Mouse (Mus musculus): ENCODE data around the gene Tpp2.
"Not testable (repeated sequence)": the region's sequence is repeated elsewhere in the genome, so short reads cannot be mapped to it uniquely, and the experiment has no call there.

Gene Tpp2

GRCm38 (mm10) chr1:43933488-43934415, at the start of gene Tpp2:
Gene Tpp2 (plus strand): TSS chr1:43933647.
- DNase-seq: peak; percentile 98

- not testable (repeated sequence) for DNase-seq
Measured at GRCm38 (mm10) chr1:43888358-43888757, 45.1 kb upstream of the Tpp2 start.

GRCm38 (mm10) chr1:43895742-43896141, 37.7 kb upstream of the Tpp2 start:
- no peak for DNase-seq

- DNase-seq: no peak
Measured at GRCm38 (mm10) chr1:43897131-43897530, 36.3 kb upstream of the Tpp2 start.

- peak; percentile 38 for DNase-seq
Measured at GRCm38 (mm10) chr1:43897987-43898386, 35.5 kb upstream of the Tpp2 start.

- peak; percentile 39 for DNase-seq
Measured at GRCm38 (mm10) chr1:43898991-43899714, 34.3 kb upstream of the Tpp2 start.

- DNase-seq: no peak
Measured at GRCm38 (mm10) chr1:43902417-43902816, 31.0 kb upstream of the Tpp2 start.

GRCm38 (mm10) chr1:43902855-43903254, 30.6 kb upstream of the Tpp2 start:
- no peak for DNase-seq

GRCm38 (mm10) chr1:43915428-43915827, 18.0 kb upstream of the Tpp2 start:
- DNase-seq: no peak

GRCm38 (mm10) chr1:43916854-43917253, 16.6 kb upstream of the Tpp2 start:
- no peak for DNase-seq

GRCm38 (mm10) chr1:43934416-43934810, 966 bp downstream of the Tpp2 start:
- DNase-seq: no peak

- no peak for DNase-seq
Measured at GRCm38 (mm10) chr1:43939310-43939709, 5.9 kb downstream of the Tpp2 start.

GRCm38 (mm10) chr1:43941476-43942217, 8.2 kb downstream of the Tpp2 start:
- DNase-seq: no peak

- no peak for DNase-seq
Measured at GRCm38 (mm10) chr1:43942814-43943213, 9.4 kb downstream of the Tpp2 start.

- no peak for DNase-seq
Measured at GRCm38 (mm10) chr1:43953679-43954078, 20.2 kb downstream of the Tpp2 start.

GRCm38 (mm10) chr1:43964381-43964780, 30.9 kb downstream of the Tpp2 start:
- DNase-seq: no peak

GRCm38 (mm10) chr1:43966756-43967155, 33.3 kb downstream of the Tpp2 start:
- DNase-seq: no peak

GRCm38 (mm10) chr1:43969361-43969760, 35.9 kb downstream of the Tpp2 start:
- DNase-seq: no peak

- no peak for DNase-seq
Measured at GRCm38 (mm10) chr1:43971089-43971488, 37.6 kb downstream of the Tpp2 start.

- DNase-seq: no peak
Measured at GRCm38 (mm10) chr1:43996914-43997589, 63.6 kb downstream of the Tpp2 start.

- DNase-seq: no peak
Measured at GRCm38 (mm10) chr1:44004513-44004912, 71.1 kb downstream of the Tpp2 start.

GRCm38 (mm10) chr1:44015556-44015955, 82.1 kb downstream of the Tpp2 start:
- DNase-seq: peak; percentile 34

- no peak for DNase-seq
Measured at GRCm38 (mm10) chr1:44019934-44020333, 86.5 kb downstream of the Tpp2 start, which contains the start of gene Mettl21c. Gene Mettl21c (minus strand): TSS chr1:44020034.

Measured in kidney, adult 11 months (tissue).